Mouse (Mus musculus): ENCODE measurements around the gene Bnc2.

GRCm38 (mm10) chr4:84453586-84453985 lies 221.5 kb downstream of the Bnc2 start:
- TF ChIP-seq POLR2A (IDR thresholded peaks at IDR 0.05; ENCODE audit: extremely low read depth, insufficient read depth, low read length) (no peak), CTCF (IDR thresholded peaks at IDR 0.05; ENCODE audit: extremely low read depth, insufficient read depth, low read length) (no peak)
